Mouse (Mus musculus): ENCODE measurements around the gene Adnp. TPM values are rescaled to one million over a fixed set of nuclear protein-coding genes. Genes with fewer than 3 reads are reported as not detected.

The Adnp gene
- polyA plus RNA-seq, 1 experiment from 2014 or later: 3.7 TPM

GRCm38 (mm10) chr2:168231471-168231829 lies 24.5 kb upstream of the Adnp start:
- peak overlapping the region; percentile 100 for H3K4me3 ChIP-seq
- 65% methylated on average over 33 of the region's 33 CpGs for WGBS
- no peak for DNase-seq (ENCODE audit: extremely low spot score, low spot score)
- no peaks in the 10 kb centered on the region for H3K9me3 ChIP-seq
- H3K27me3 ChIP-seq (ENCODE audit: poor library complexity, severe bottlenecking): no peaks in the 10 kb centered on the region
- H3K27ac ChIP-seq: peak overlapping the region; percentile 97
- peaks cover 37% of the 10 kb centered on the region for H3K4me1 ChIP-seq
- peaks cover 43% of the 10 kb centered on the region for H3K36me3 ChIP-seq (replicated peaks)

- H3K4me1 ChIP-seq: peaks cover 37% of the 10 kb centered on the region
- peak overlapping the region; percentile 100 for H3K4me3 ChIP-seq
- 5% methylated on average over 105 of the region's 105 CpGs for WGBS
- peaks cover 48% of the 10 kb centered on the region for H3K36me3 ChIP-seq (replicated peaks)
- peak overlapping the region; percentile 97 for H3K27ac ChIP-seq
- no peak for DNase-seq (ENCODE audit: extremely low spot score, low spot score)
- H3K27me3 ChIP-seq (ENCODE audit: poor library complexity, severe bottlenecking): no peaks in the 10 kb centered on the region
- no peaks in the 10 kb centered on the region for H3K9me3 ChIP-seq
Observed at GRCm38 (mm10) chr2:168230773-168231470, 24.0 kb upstream of the Adnp start.

GRCm38 (mm10) chr2:168230026-168230728 lies 23.3 kb upstream of the Adnp start, which contains the start of the genes Gm20716, Dpm1 and Mocs3:
Gene Gm20716, minus strand, starts transcription at chr2:168230364.
Gene Dpm1, minus strand, starts transcription at chr2:168230591.
Gene Mocs3, plus strand, starts transcription at chr2:168230622.
- peak; percentile 92 for DNase-seq (ENCODE audit: extremely low spot score, low spot score)
- Histone ChIP-seq H3K4me1 (peaks cover 37% of the 10 kb centered on the region), H3K36me3 (replicated peaks) (peaks cover 55% of the 10 kb centered on the region), H3K4me3 (peak within 1 kb of the TSS; percentile 100), H3K27me3 (ENCODE audit: poor library complexity, severe bottlenecking) (no peaks in the 10 kb centered on the region), H3K9me3 (no peaks in the 10 kb centered on the region), H3K27ac (peak within 1 kb of the TSS; percentile 97)
- under 1% methylated on average over 73 of the region's 73 CpGs for WGBS

- no peak for DNase-seq (ENCODE audit: extremely low spot score, low spot score)
- no peaks in the 10 kb centered on the region for H3K27me3 ChIP-seq (ENCODE audit: poor library complexity, severe bottlenecking)
- peaks cover 59% of the 10 kb centered on the region for H3K36me3 ChIP-seq (replicated peaks)
- H3K4me3 ChIP-seq: peak overlapping the region; percentile 100
- 23% methylated on average over 41 of the region's 41 CpGs for WGBS
- peaks cover 37% of the 10 kb centered on the region for H3K4me1 ChIP-seq
- peak overlapping the region; percentile 97 for H3K27ac ChIP-seq
- no peaks in the 10 kb centered on the region for H3K9me3 ChIP-seq
Observed at GRCm38 (mm10) chr2:168229116-168230025, 22.5 kb upstream of the Adnp start.

- no peak for DNase-seq (ENCODE audit: extremely low spot score, low spot score)
- peaks cover 7% of the 10 kb centered on the region for H3K4me1 ChIP-seq
- WGBS: 88% methylated on average over 6 of the region's 6 CpGs
- peaks cover 85% of the 10 kb centered on the region for H3K36me3 ChIP-seq (replicated peaks)
- H3K9me3 ChIP-seq: no peaks in the 10 kb centered on the region
- H3K27me3 ChIP-seq (ENCODE audit: poor library complexity, severe bottlenecking): no peaks in the 10 kb centered on the region
- no peak overlapping the region for H3K4me3 ChIP-seq
- H3K27ac ChIP-seq: no peak overlapping the region
Observed at GRCm38 (mm10) chr2:168223326-168223725, 16.4 kb upstream of the Adnp start.

- no peaks in the 10 kb centered on the region for H3K27me3 ChIP-seq (ENCODE audit: poor library complexity, severe bottlenecking)
- H3K27ac ChIP-seq: no peak overlapping the region
- H3K9me3 ChIP-seq: no peaks in the 10 kb centered on the region
- no peak overlapping the region for H3K4me3 ChIP-seq
- no peaks in the 10 kb centered on the region for H3K4me1 ChIP-seq
- peaks cover 98% of the 10 kb centered on the region for H3K36me3 ChIP-seq (replicated peaks)
- no peak for DNase-seq (ENCODE audit: extremely low spot score, low spot score)
- 47% methylated on average over 5 of the region's 5 CpGs for WGBS
Observed at GRCm38 (mm10) chr2:168213788-168214397, 7.0 kb upstream of the Adnp start.

GRCm38 (mm10) chr2:168207883-168208282 lies 971 bp upstream of the Adnp start:
- H3K27me3 ChIP-seq (ENCODE audit: poor library complexity, severe bottlenecking): no peaks in the 10 kb centered on the region
- no peak for DNase-seq (ENCODE audit: extremely low spot score, low spot score)
- WGBS: 95% methylated on average over 3 of the region's 3 CpGs
- peaks cover 24% of the 10 kb centered on the region for H3K4me1 ChIP-seq
- peak overlapping the region; percentile 100 for H3K27ac ChIP-seq
- peaks cover 5% of the 10 kb centered on the region; the same call in 1 of the 2 replicates for H3K9me3 ChIP-seq
- H3K4me3 ChIP-seq: peak overlapping the region; percentile 98
- H3K36me3 ChIP-seq (replicated peaks): peaks cover 79% of the 10 kb centered on the region

GRCm38 (mm10) chr2:168205681-168206631 lies 956 bp downstream of the Adnp start:
- H3K36me3 ChIP-seq (replicated peaks): peaks cover 76% of the 10 kb centered on the region

GRCm38 (mm10) chr2:168205265-168205664 lies 1.6 kb downstream of the Adnp start:
- Histone ChIP-seq H3K4me1 (peaks cover 37% of the 10 kb centered on the region), H3K4me3 (peak overlapping the region; percentile 98), H3K27ac (peak overlapping the region; percentile 100), H3K36me3 (replicated peaks) (peaks cover 76% of the 10 kb centered on the region), H3K27me3 (ENCODE audit: poor library complexity, severe bottlenecking) (no peaks in the 10 kb centered on the region), H3K9me3 (peaks cover 5% of the 10 kb centered on the region; the same call in 1 of the 2 replicates)
- peak; percentile 86 for DNase-seq (ENCODE audit: extremely low spot score, low spot score)
- WGBS: 8% methylated on average over 6 of the region's 6 CpGs

More at GRCm38 (mm10) chr2:168205681-168206631, 956 bp downstream of the Adnp start:
- H3K27me3 ChIP-seq (ENCODE audit: poor library complexity, severe bottlenecking): no peaks in the 10 kb centered on the region
- H3K4me1 ChIP-seq: peaks cover 30% of the 10 kb centered on the region
- peaks cover 5% of the 10 kb centered on the region; the same call in 1 of the 2 replicates for H3K9me3 ChIP-seq
- peak overlapping the region; percentile 100 for H3K27ac ChIP-seq
- WGBS: under 1% methylated on average over 49 of the region's 49 CpGs
- peak overlapping the region; percentile 98 for H3K4me3 ChIP-seq
- DNase-seq (ENCODE audit: extremely low spot score, low spot score): peak; percentile 44

- Histone ChIP-seq H3K27ac (no peak overlapping the region), H3K36me3 (replicated peaks) (peaks cover 74% of the 10 kb centered on the region), H3K4me3 (peak overlapping the region; percentile 98), H3K4me1 (peaks cover 43% of the 10 kb centered on the region), H3K27me3 (ENCODE audit: poor library complexity, severe bottlenecking) (no peaks in the 10 kb centered on the region), H3K9me3 (peaks cover 5% of the 10 kb centered on the region; the same call in 1 of the 2 replicates)
- no peak for DNase-seq (ENCODE audit: extremely low spot score, low spot score)
- WGBS: 91% methylated on average over 8 of the region's 8 CpGs
Observed at GRCm38 (mm10) chr2:168204476-168204999, 2.4 kb downstream of the Adnp start.

All from forebrain, embryonic 10.5 days (tissue).